In genomic region chr13:110138644-110139043, GRCm38 (mm10) we compare ENCODE assay signal across 17 mouse cellular contexts.
A peak's percentile ranks its signal among the peaks of the same experiment; 100 is the strongest.
DNase-seq lines count a peak whose midpoint lies in the region; ATAC-seq and TF ChIP-seq lines count a peak whose summit lies in the region.
"Had no signal": no experiment of that assay in that cellular context is flagged by ENCODE, and none has a peak within 500 bp of the region (broad histone marks: within the 10 kb centered on the region; RNA-seq: fewer than 3 reads in every experiment).

No protein-coding gene starts in this region.

- WGBS in forebrain, embryonic 15.5 days, result 68% methylated on average over 5 of the region's 5 CpGs
- WGBS in forebrain, embryonic 14.5 days, result 79% methylated on average over 5 of the region's 5 CpGs
- 70% methylated on average over 5 of the region's 5 CpGs for WGBS in hindbrain, embryonic 15.5 days
- 55% methylated on average over 5 of the region's 5 CpGs for WGBS in hindbrain, postnatal 0 days
- WGBS in midbrain, embryonic 16.5 days, result 80% methylated on average over 5 of the region's 5 CpGs
- 77% methylated on average over 5 of the region's 5 CpGs for WGBS in midbrain, embryonic 14.5 days

- H3K4me2 ChIP-seq in forebrain, embryonic 15.5 days (replicated peaks), result no peak overlapping the region
- H3K4me2 ChIP-seq in forebrain, embryonic 14.5 days (ENCODE audit: low read length), result no peak overlapping the region
- no peak overlapping the region for H3K4me2 ChIP-seq in hindbrain, embryonic 15.5 days
- no peak overlapping the region for H3K4me2 ChIP-seq in hindbrain, postnatal 0 days (ENCODE audit: low read depth, low read length)
- H3K4me2 ChIP-seq in midbrain, embryonic 16.5 days (ENCODE audit: low read length), result no peak overlapping the region
- H3K4me2 ChIP-seq in midbrain, embryonic 14.5 days (ENCODE audit: low read length), result no peak overlapping the region
- H3K4me2 ChIP-seq: heart, embryonic 11.5 days; heart, embryonic 15.5 days had no signal

- no peak overlapping the region for H3K4me3 ChIP-seq in forebrain, embryonic 15.5 days
- H3K4me3 ChIP-seq in forebrain, embryonic 14.5 days (ENCODE audit: low read depth, low read length), result no peak overlapping the region
- H3K4me3 ChIP-seq in hindbrain, embryonic 15.5 days, result no peak overlapping the region
- H3K4me3 ChIP-seq in hindbrain, postnatal 0 days (ENCODE audit: low read length), result no peak overlapping the region
- H3K4me3 ChIP-seq in midbrain, embryonic 16.5 days (ENCODE audit: low read depth, low read length), result no peak overlapping the region
- no peak overlapping the region for H3K4me3 ChIP-seq in midbrain, embryonic 14.5 days (replicated peaks; ENCODE audit: low read depth, low read length)
- H3K4me3 ChIP-seq: embryonic facial prominence, embryonic 10.5 days; heart, adult 2 months; heart, embryonic 15.5 days had no signal

- no peaks in the 10 kb centered on the region for H3K36me3 ChIP-seq in forebrain, embryonic 15.5 days
- H3K36me3 ChIP-seq in forebrain, embryonic 14.5 days (ENCODE audit: control insufficient read depth, insufficient read depth, low read length), result no peaks in the 10 kb centered on the region
- H3K36me3 ChIP-seq in hindbrain, embryonic 15.5 days, result no peaks in the 10 kb centered on the region
- no peaks in the 10 kb centered on the region for H3K36me3 ChIP-seq in hindbrain, postnatal 0 days (ENCODE audit: insufficient read depth, low read length)
- H3K36me3 ChIP-seq in midbrain, embryonic 16.5 days (ENCODE audit: control insufficient read depth, insufficient read depth, low read length), result no peaks in the 10 kb centered on the region
- no peaks in the 10 kb centered on the region for H3K36me3 ChIP-seq in midbrain, embryonic 14.5 days (ENCODE audit: control insufficient read depth, insufficient read depth, low read length)
- H3K36me3 ChIP-seq: embryonic facial prominence, embryonic 10.5 days; G1E; heart, embryonic 15.5 days had no signal

- peak; percentile 5; the same call in 1 of the 2 replicates for ATAC-seq in forebrain, embryonic 15.5 days (replicated peaks)
- no peak for ATAC-seq in forebrain, embryonic 14.5 days
- no peak for ATAC-seq in hindbrain, embryonic 15.5 days (ENCODE audit: low FRiP score, low read depth)
- ATAC-seq in hindbrain, postnatal 0 days, result no peak
- no peak for ATAC-seq in midbrain, embryonic 16.5 days
- ATAC-seq in midbrain, embryonic 14.5 days (ENCODE audit: low FRiP score, low TSS enrichment), result no peak
- ATAC-seq: CD4-positive, CD25-positive, alpha-beta regulatory T cell, adult 4 months; intestine, embryonic 16.5 days had no signal

- H3K27ac ChIP-seq in forebrain, embryonic 15.5 days (replicated peaks), result peak overlapping the region; percentile 81
- no peak overlapping the region for H3K27ac ChIP-seq in forebrain, embryonic 14.5 days (ENCODE audit: low read depth, low read length)
- H3K27ac ChIP-seq in hindbrain, embryonic 15.5 days (replicated peaks), result peak overlapping the region; percentile 3; the same call in 1 of the 2 replicates
- no peak overlapping the region for H3K27ac ChIP-seq in hindbrain, postnatal 0 days
- peak overlapping the region; percentile 35; the same call in 1 of the 2 replicates for H3K27ac ChIP-seq in midbrain, embryonic 16.5 days (ENCODE audit: low read length)
- H3K27ac ChIP-seq in midbrain, embryonic 14.5 days (replicated peaks; ENCODE audit: low read depth, low read length), result no peak overlapping the region
- H3K27ac ChIP-seq: embryonic facial prominence, embryonic 10.5 days; heart, adult 2 months; heart, embryonic 15.5 days had no signal

- DNase-seq in adrenal gland, adult (ENCODE audit: inconsistent age in 2 of 2, low spot score in 1 of 2), result peak; percentile 9 to 51
- no peak for DNase-seq in adrenal gland, postnatal 4 days (ENCODE audit: low spot score in 2 of 2)
- DNase-seq in forebrain, embryonic 14.5 days (ENCODE audit: low spot score), result no peak
- DNase-seq in hindbrain, postnatal 0 days (ENCODE audit: low spot score), result no peak
- no peak for DNase-seq in midbrain, embryonic 14.5 days
- DNase-seq: B cell, adult 2 months; heart, adult 2 months had no signal

- no peak for TF ChIP-seq CTCF in hindbrain, postnatal 0 days (IDR thresholded peaks at IDR 0.05; ENCODE audit: low read depth)

- H3K4me1 ChIP-seq in forebrain, embryonic 15.5 days, result peaks cover 17% of the 10 kb centered on the region
- H3K4me1 ChIP-seq in forebrain, embryonic 14.5 days (ENCODE audit: control insufficient read depth, insufficient read depth, low read length), result no peaks in the 10 kb centered on the region; the same call in 1 of the 2 replicates
- peaks cover 18% of the 10 kb centered on the region for H3K4me1 ChIP-seq in hindbrain, embryonic 15.5 days (replicated peaks)
- 0 out of 2 replicates have a peak, but pooled peaks cover 5% of the 10 kb centered on the region for H3K4me1 ChIP-seq in hindbrain, postnatal 0 days (ENCODE audit: insufficient read depth, low read length)
- H3K4me1 ChIP-seq in midbrain, embryonic 16.5 days (ENCODE audit: control insufficient read depth, insufficient read depth, low read length), result peaks cover 4% of the 10 kb centered on the region
- no peaks in the 10 kb centered on the region for H3K4me1 ChIP-seq in midbrain, embryonic 14.5 days (ENCODE audit: control insufficient read depth, insufficient read depth, low read length)
- H3K4me1 ChIP-seq: embryonic facial prominence, embryonic 10.5 days had no signal

- H3K9me3 ChIP-seq in forebrain, embryonic 15.5 days, result no peaks in the 10 kb centered on the region
- no peaks in the 10 kb centered on the region for H3K9me3 ChIP-seq in forebrain, embryonic 14.5 days (replicated peaks; ENCODE audit: control insufficient read depth, low read length)
- H3K9me3 ChIP-seq in hindbrain, embryonic 15.5 days, result no peaks in the 10 kb centered on the region
- H3K9me3 ChIP-seq in hindbrain, postnatal 0 days (ENCODE audit: low read length), result no peaks in the 10 kb centered on the region
- H3K9me3 ChIP-seq in midbrain, embryonic 16.5 days (replicated peaks; ENCODE audit: control insufficient read depth, low read length, poor library complexity, severe bottlenecking), result no peaks in the 10 kb centered on the region
- H3K9me3 ChIP-seq in midbrain, embryonic 14.5 days (ENCODE audit: control insufficient read depth, low read length), result no peaks in the 10 kb centered on the region
- H3K9me3 ChIP-seq: embryonic facial prominence, embryonic 10.5 days; G1E; heart, embryonic 15.5 days had no signal

- no peak overlapping the region for H3K9ac ChIP-seq in forebrain, embryonic 15.5 days (replicated peaks)
- H3K9ac ChIP-seq in forebrain, embryonic 14.5 days (ENCODE audit: low read length), result no peak overlapping the region
- H3K9ac ChIP-seq in hindbrain, embryonic 15.5 days, result no peak overlapping the region
- H3K9ac ChIP-seq in hindbrain, postnatal 0 days (replicated peaks; ENCODE audit: low read length), result no peak overlapping the region
- H3K9ac ChIP-seq in midbrain, embryonic 16.5 days (ENCODE audit: low read depth, low read length), result no peak overlapping the region
- H3K9ac ChIP-seq in midbrain, embryonic 14.5 days (replicated peaks; ENCODE audit: low read length), result no peak overlapping the region
- H3K9ac ChIP-seq: forebrain, postnatal 0 days; heart, embryonic 15.5 days had no signal

- H3K27me3 ChIP-seq in forebrain, embryonic 15.5 days, result no peaks in the 10 kb centered on the region
- no peaks in the 10 kb centered on the region for H3K27me3 ChIP-seq in forebrain, embryonic 14.5 days (replicated peaks; ENCODE audit: control insufficient read depth, insufficient read depth, low read length)
- no peaks in the 10 kb centered on the region for H3K27me3 ChIP-seq in hindbrain, embryonic 15.5 days
- H3K27me3 ChIP-seq in hindbrain, postnatal 0 days (ENCODE audit: insufficient read depth, low read length), result no peaks in the 10 kb centered on the region
- no peaks in the 10 kb centered on the region for H3K27me3 ChIP-seq in midbrain, embryonic 16.5 days (ENCODE audit: control insufficient read depth, insufficient read depth, low read depth, low read length)
- no peaks in the 10 kb centered on the region for H3K27me3 ChIP-seq in midbrain, embryonic 14.5 days (ENCODE audit: control insufficient read depth, insufficient read depth, low read length)
- H3K27me3 ChIP-seq: heart, embryonic 15.5 days had no signal

Comparison
In these comparisons a context has a peak if more than half of its experiments do, and no peak if none do; other contexts are left out.
1. DNase-seq: peak in adrenal gland, adult (2 of 2); none in adrenal gland, postnatal 4 days (0 of 2), forebrain, embryonic 14.5 days (single experiment), hindbrain, postnatal 0 days (single experiment) and midbrain, embryonic 14.5 days (single experiment).
2. H3K27ac ChIP-seq: peak in forebrain, embryonic 15.5 days (single experiment), hindbrain, embryonic 15.5 days (single experiment) and midbrain, embryonic 16.5 days (single experiment); none in forebrain, embryonic 14.5 days (single experiment), hindbrain, postnatal 0 days (single experiment) and midbrain, embryonic 14.5 days (single experiment).